Mouse (Mus musculus) thymus, postnatal 14 days (tissue): ENCODE measurements at regions not wholly inside any gene's neighbourhood (a gene's known extent, or its start where the extent isn't known, plus 50 kb on each side); places are given as distances from the start of the nearest gene placed in this dataset.

Experiments
- DNase-seq: peaks from one replicate; pipeline ENCODE4 v3.0.0; 2021

- DNase-seq = no peak
These were observed 65.6 kb upstream of the Hs3st3a1 start for GRCm38 (mm10) chr11:64369516-64369915.

DNA sequence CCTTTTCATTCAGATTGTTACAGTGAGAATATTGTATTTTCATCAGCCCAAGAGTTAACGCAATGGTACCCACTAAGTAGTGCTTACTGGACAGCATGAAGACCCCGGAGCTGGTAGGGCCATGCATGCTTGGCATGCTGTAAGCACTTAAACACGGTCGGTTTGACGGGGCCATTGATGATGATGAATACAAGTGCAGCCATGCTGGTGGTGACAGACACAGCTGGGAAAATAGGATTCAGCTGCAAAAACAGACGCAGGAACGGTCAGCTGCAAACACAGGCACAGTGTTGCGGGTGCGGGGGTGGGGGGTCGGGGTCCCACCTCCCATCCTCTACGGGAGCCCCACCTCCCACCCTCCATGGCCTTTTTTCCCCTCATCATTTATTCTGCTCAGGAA lies 99.7 kb upstream of the Hs3st3a1 start:
- no peak for DNase-seq

- DNase-seq = no peak
These were observed 102.7 kb upstream of the Hs3st3a1 start for GRCm38 (mm10) chr11:64332406-64332805.

DNA sequence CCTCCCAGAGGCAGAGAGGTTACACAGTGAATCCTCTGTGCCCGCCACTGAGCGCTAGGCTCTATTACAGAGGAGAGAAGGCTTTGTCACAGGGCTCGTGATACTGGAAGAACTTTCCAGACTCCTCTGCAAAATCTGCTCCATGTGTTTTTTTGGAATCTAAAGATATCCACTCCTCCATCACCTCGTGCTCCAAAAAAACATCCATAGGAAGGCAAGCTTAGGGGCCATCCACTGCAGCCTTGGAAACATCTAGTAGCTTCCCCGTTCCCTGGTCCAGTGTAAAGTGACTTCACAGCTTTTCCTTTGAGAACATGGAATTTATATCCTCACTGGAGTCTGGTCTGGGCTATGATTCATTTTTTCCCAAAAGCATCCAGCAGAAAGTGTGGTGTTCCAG lies 103.3 kb upstream of the Hs3st3a1 start:
- DNase-seq = no peak

- DNase-seq = no peak
These were observed 106.0 kb upstream of the Hs3st3a1 start for GRCm38 (mm10) chr11:64329129-64329528.

DNA sequence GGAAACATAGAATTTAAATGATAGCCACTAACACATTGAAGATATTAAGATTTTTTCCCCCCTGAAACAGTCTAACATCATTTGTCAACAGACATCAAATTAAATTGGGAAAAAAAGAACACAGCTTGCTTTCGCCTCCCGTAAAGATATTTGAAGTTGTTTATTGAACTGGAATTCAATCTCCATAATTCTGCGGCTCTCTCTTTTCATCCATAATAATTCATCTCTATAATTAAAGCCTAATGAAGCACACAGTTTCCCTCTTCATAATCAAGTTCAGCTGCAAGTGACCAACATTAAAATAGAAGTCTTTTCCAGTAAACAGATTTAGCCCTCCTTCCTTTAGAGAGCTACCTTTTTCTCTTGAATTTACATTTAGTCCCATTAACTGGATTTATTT lies 107.4 kb upstream of the Hs3st3a1 start:
- no peak for DNase-seq

- no peak for DNase-seq
These were observed 108.5 kb upstream of the Hs3st3a1 start for GRCm38 (mm10) chr11:64326646-64327045.

GRCm38 (mm10) chr11:64321900-64322425 lies 113.2 kb upstream of the Hs3st3a1 start:
- no peak for DNase-seq

DNA sequence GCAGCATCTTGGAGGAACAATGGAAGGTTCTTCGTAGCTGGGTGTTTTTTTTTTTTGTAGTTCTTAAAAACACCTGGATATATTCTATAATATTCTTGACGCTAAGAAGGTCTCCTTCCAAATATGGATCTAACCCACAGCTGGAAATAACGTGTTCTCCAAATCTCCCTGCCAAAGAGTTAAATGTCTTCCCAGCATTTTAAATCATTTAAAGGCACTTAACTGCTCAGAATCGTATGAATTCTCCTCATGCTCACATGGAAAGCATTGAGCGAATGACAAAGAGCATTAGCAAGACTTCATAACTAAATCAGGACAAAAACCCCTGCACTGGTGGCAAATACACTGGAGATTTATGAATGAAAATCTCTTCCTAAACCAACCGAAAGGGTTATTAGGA lies 117.7 kb upstream of the Hs3st3a1 start:
- DNase-seq = no peak

GRCm38 (mm10) chr11:64314997-64315396 lies 120.1 kb upstream of the Hs3st3a1 start:
- DNase-seq = no peak

DNA sequence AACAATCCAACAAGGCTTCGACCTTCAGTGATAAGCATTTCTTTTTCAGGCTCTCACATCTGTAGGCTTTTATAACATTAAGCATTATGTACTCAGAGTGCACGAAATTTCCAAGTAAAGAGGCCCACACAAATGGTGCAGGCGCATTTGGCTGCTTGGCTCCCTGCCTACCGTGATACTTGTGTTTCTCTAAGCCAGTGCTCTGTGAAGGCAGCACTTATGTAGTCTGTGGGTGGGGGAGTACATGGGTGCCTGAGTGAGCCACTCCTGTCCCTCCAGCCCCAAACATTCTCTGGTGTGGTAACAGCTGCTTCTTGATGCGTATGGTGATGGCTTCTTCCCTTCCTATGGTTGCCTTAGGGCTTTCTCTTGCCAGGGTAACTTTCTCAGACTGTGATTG lies 121.9 kb upstream of the Hs3st3a1 start:
- DNase-seq = no peak

GRCm38 (mm10) chr11:64309881-64310280 lies 125.3 kb upstream of the Hs3st3a1 start:
- no peak for DNase-seq

- DNase-seq = no peak
These were observed 137.3 kb upstream of the Hs3st3a1 start for GRCm38 (mm10) chr11:64297825-64298224.

GRCm38 (mm10) chr11:64288236-64288635 lies 146.9 kb upstream of the Hs3st3a1 start:
- no peak for DNase-seq

- no peak for DNase-seq
These were observed 147.6 kb upstream of the Hs3st3a1 start for GRCm38 (mm10) chr11:64287499-64287898.

- no peak for DNase-seq
These were observed 153.4 kb upstream of the Hs3st3a1 start for GRCm38 (mm10) chr11:64281781-64282180.

DNA sequence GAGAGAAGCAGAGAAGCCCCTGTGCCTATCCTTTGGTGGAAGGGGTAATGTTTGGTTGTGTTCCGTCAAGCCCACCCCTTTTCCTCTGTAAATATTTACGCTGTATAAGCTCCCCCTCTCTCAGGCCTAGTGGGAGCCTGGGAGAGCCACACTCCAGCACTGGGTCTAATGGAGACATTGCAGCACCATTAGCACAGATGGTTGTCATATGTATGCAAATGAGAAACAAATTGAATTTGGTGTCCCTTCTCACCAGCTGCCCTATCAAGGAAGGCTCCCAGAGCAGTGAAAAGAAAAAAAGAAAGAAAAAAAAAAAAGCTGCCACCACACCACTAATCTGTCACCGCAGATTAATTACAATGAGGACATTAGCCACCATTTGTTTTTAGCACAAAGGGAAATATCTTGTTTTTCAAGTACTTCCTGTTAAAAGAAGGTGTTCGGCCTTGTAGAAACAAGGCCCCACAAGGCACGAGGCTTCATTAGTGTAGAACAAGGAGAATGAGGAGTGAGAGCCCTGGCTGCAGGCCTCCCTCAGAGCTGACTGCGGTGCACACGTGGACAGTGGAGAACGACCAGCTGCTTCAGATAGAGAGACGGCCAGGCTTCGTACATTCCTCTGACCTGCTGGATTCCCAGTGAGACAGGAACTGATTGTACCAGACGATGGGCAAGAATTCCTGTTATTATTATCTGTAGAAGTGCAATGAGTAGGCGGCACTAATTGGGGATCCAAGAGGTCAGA lies 156.7 kb upstream of the Hs3st3a1 start:
- DNase-seq = no peak

- no peak for DNase-seq
These were observed 161.4 kb upstream of the Hs3st3a1 start for GRCm38 (mm10) chr11:64273726-64274125.

- no peak for DNase-seq
These were observed 161.9 kb upstream of the Hs3st3a1 start for GRCm38 (mm10) chr11:64273214-64273613.

DNA sequence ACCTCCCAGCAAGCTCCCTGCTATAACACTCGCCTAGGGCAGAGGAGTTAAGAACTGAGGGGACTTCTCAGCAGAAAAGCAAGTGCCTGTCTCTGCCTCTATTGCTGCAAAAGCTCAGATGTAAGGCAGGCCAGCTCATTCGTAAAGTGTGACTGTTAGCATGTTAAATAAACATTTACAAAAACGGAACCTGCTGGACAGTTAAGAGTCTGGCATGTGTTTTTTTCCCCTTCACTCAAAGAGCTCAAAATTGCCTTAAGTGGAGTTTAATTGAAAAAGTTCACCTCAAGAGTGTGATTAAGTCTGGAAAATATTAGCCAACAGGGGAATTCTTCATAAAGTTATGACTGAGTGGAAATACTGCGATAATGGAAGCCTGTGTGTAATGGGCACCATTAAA lies 167.0 kb upstream of the Hs3st3a1 start:
- no peak for DNase-seq

DNA sequence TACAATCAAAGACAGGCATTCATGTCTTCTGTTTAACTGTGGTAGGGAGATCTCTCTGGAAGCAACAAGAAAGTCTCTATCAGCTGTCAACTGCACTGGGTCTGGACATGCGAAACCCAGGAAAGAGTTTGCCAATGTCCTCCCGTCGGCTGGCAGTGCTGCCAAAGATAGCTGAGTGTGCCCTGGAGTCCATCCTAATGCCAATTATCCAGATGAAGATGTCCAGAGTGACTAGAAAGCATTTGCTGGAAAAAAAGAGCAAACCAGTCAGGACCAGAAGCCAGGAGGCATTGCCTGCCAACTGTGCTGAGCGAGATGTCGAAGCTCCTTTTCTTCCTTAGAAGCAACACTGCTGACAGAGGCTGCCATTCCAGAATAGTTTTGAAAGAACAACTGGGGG lies 167.6 kb upstream of the Hs3st3a1 start:
- DNase-seq = no peak

- DNase-seq = no peak
These were observed 174.5 kb upstream of the Cox10 start for GRCm38 (mm10) chr11:64253517-64254385.

GRCm38 (mm10) chr11:64236873-64237272 lies 157.6 kb upstream of the Cox10 start:
- DNase-seq = no peak

- no peak for DNase-seq
These were observed 150.8 kb upstream of the Cox10 start for GRCm38 (mm10) chr11:64230071-64230470.
